Mouse (Mus musculus): ENCODE results near the gene Bcorl1. TPM values are rescaled to one million over a fixed set of nuclear protein-coding genes. Genes with fewer than 3 reads are reported as not detected.

Bcorl1 gene
- polyA plus RNA-seq, 1 experiment: 7.7 TPM

- H3K27me3 ChIP-seq (ENCODE audit: control insufficient read depth, insufficient read depth, low read length): no peaks in the 10 kb centered on the region
- 8% methylated on average over 33 of the region's 36 CpGs for WGBS
- no peaks in the 10 kb centered on the region; the same call in 1 of the 2 replicates for H3K4me1 ChIP-seq (ENCODE audit: control insufficient read depth, insufficient read depth, low read length)
- 0 out of 2 replicates have a peak overlapping the region, but pooled peaks have one; percentile 2 for H3K27ac ChIP-seq (ENCODE audit: insufficient read depth, low read length)
- peak; percentile 82 to 90 for DNase-seq
- H3K4me3 ChIP-seq (replicated peaks; ENCODE audit: insufficient read depth, low read depth, low read length): peak overlapping the region; percentile 66
- TF ChIP-seq POLR2A (IDR thresholded peaks at IDR 0.05; ENCODE audit: borderline replicate concordance, insufficient read depth, low read length): peak; percentile 45; the same call in 1 of the 2 replicates
- peak; percentile 67 for TF ChIP-seq CTCF (IDR thresholded peaks at IDR 0.05; ENCODE audit: borderline replicate concordance, insufficient read depth, low read depth, low read length)
Measured at GRCm38 (mm10) chrX:48409611-48410387, 68.6 kb downstream of the Bcorl1 start.

- H3K27me3 ChIP-seq (ENCODE audit: control insufficient read depth, insufficient read depth, low read length): no peaks in the 10 kb centered on the region
- no peak overlapping the region for H3K27ac ChIP-seq (ENCODE audit: insufficient read depth, low read length)
- TF ChIP-seq CTCF (IDR thresholded peaks at IDR 0.05; ENCODE audit: borderline replicate concordance, insufficient read depth, low read depth, low read length) (no peak), POLR2A (IDR thresholded peaks at IDR 0.05; ENCODE audit: borderline replicate concordance, insufficient read depth, low read length) (no peak)
- peak overlapping the region; percentile 15 for H3K4me3 ChIP-seq (replicated peaks; ENCODE audit: insufficient read depth, low read depth, low read length)
- no peak for DNase-seq
- 8% methylated on average over 7 of the region's 7 CpGs for WGBS
- no peaks in the 10 kb centered on the region; the same call in 1 of the 2 replicates for H3K4me1 ChIP-seq (ENCODE audit: control insufficient read depth, insufficient read depth, low read length)
Measured at GRCm38 (mm10) chrX:48410388-48410776, 69.2 kb downstream of the Bcorl1 start.

- 48% methylated on average over 6 of the region's 6 CpGs for WGBS
- DNase-seq: no peak
- Histone ChIP-seq H3K4me3 (replicated peaks; ENCODE audit: insufficient read depth, low read depth, low read length) (no peak overlapping the region), H3K27ac (ENCODE audit: insufficient read depth, low read length) (no peak overlapping the region), H3K4me1 (ENCODE audit: control insufficient read depth, insufficient read depth, low read length) (no peaks in the 10 kb centered on the region; the same call in 1 of the 2 replicates), H3K27me3 (ENCODE audit: control insufficient read depth, insufficient read depth, low read length) (no peaks in the 10 kb centered on the region)
- no peak for TF ChIP-seq POLR2A (IDR thresholded peaks at IDR 0.05; ENCODE audit: borderline replicate concordance, insufficient read depth, low read length)
- TF ChIP-seq CTCF (IDR thresholded peaks at IDR 0.05; ENCODE audit: borderline replicate concordance, insufficient read depth, low read depth, low read length): no peak
Measured at GRCm38 (mm10) chrX:48412629-48413028, 71.5 kb downstream of the Bcorl1 start.

- no peaks in the 10 kb centered on the region for H3K27me3 ChIP-seq (ENCODE audit: control insufficient read depth, insufficient read depth, low read length)
- WGBS: 81% methylated on average over 5 of the region's 5 CpGs
- H3K27ac ChIP-seq (ENCODE audit: insufficient read depth, low read length): no peak overlapping the region
- no peaks in the 10 kb centered on the region for H3K4me1 ChIP-seq (ENCODE audit: control insufficient read depth, insufficient read depth, low read length)
- H3K4me3 ChIP-seq (replicated peaks; ENCODE audit: insufficient read depth, low read depth, low read length): no peak overlapping the region
- TF ChIP-seq POLR2A (IDR thresholded peaks at IDR 0.05; ENCODE audit: borderline replicate concordance, insufficient read depth, low read length) (no peak), CTCF (IDR thresholded peaks at IDR 0.05; ENCODE audit: borderline replicate concordance, insufficient read depth, low read depth, low read length) (no peak)
- DNase-seq: no peak
Measured at GRCm38 (mm10) chrX:48414291-48414690, 73.1 kb downstream of the Bcorl1 start.

- Histone ChIP-seq H3K4me3 (replicated peaks; ENCODE audit: insufficient read depth, low read depth, low read length) (no peak overlapping the region), H3K4me1 (ENCODE audit: control insufficient read depth, insufficient read depth, low read length) (no peaks in the 10 kb centered on the region), H3K27ac (ENCODE audit: insufficient read depth, low read length) (no peak overlapping the region), H3K27me3 (ENCODE audit: control insufficient read depth, insufficient read depth, low read length) (no peaks in the 10 kb centered on the region)
- TF ChIP-seq CTCF (IDR thresholded peaks at IDR 0.05; ENCODE audit: borderline replicate concordance, insufficient read depth, low read depth, low read length) (no peak), POLR2A (IDR thresholded peaks at IDR 0.05; ENCODE audit: borderline replicate concordance, insufficient read depth, low read length) (no peak)
- WGBS: 78% methylated on average over 2 of the region's 2 CpGs
- no peak for DNase-seq
Measured at GRCm38 (mm10) chrX:48418417-48418816, 77.3 kb downstream of the Bcorl1 start.

- Histone ChIP-seq H3K27me3 (ENCODE audit: control insufficient read depth, insufficient read depth, low read length) (no peaks in the 10 kb centered on the region), H3K4me1 (ENCODE audit: control insufficient read depth, insufficient read depth, low read length) (no peaks in the 10 kb centered on the region), H3K27ac (ENCODE audit: insufficient read depth, low read length) (no peak overlapping the region), H3K4me3 (replicated peaks; ENCODE audit: insufficient read depth, low read depth, low read length) (no peak overlapping the region)
- peak; percentile 47 to 67 for DNase-seq
- peak; percentile 54; the same call in 1 of the 2 replicates for TF ChIP-seq CTCF (IDR thresholded peaks at IDR 0.05; ENCODE audit: borderline replicate concordance, insufficient read depth, low read depth, low read length)
- TF ChIP-seq POLR2A (IDR thresholded peaks at IDR 0.05; ENCODE audit: borderline replicate concordance, insufficient read depth, low read length): no peak
- WGBS: 36% methylated on average over 4 of the region's 4 CpGs
Measured at GRCm38 (mm10) chrX:48422986-48423385, 81.8 kb downstream of the Bcorl1 start.

GRCm38 (mm10) chrX:48423671-48424070 lies 82.5 kb downstream of the Bcorl1 start:
- TF ChIP-seq CTCF (IDR thresholded peaks at IDR 0.05; ENCODE audit: borderline replicate concordance, insufficient read depth, low read depth, low read length) (no peak), POLR2A (IDR thresholded peaks at IDR 0.05; ENCODE audit: borderline replicate concordance, insufficient read depth, low read length) (no peak)
- WGBS: 59% methylated on average over 1 of the region's 1 CpGs
- no peak overlapping the region for H3K27ac ChIP-seq (ENCODE audit: insufficient read depth, low read length)

GRCm38 (mm10) chrX:48424583-48424982 lies 83.4 kb downstream of the Bcorl1 start:
- Histone ChIP-seq H3K27ac (ENCODE audit: insufficient read depth, low read length) (no peak overlapping the region), H3K4me3 (replicated peaks; ENCODE audit: insufficient read depth, low read depth, low read length) (no peak overlapping the region), H3K27me3 (ENCODE audit: control insufficient read depth, insufficient read depth, low read length) (no peaks in the 10 kb centered on the region), H3K4me1 (ENCODE audit: control insufficient read depth, insufficient read depth, low read length) (no peaks in the 10 kb centered on the region)
- TF ChIP-seq CTCF (IDR thresholded peaks at IDR 0.05; ENCODE audit: borderline replicate concordance, insufficient read depth, low read depth, low read length) (no peak), POLR2A (IDR thresholded peaks at IDR 0.05; ENCODE audit: borderline replicate concordance, insufficient read depth, low read length) (no peak)
- no peak for DNase-seq
- 46% methylated on average over 3 of the region's 3 CpGs for WGBS

More at GRCm38 (mm10) chrX:48423671-48424070, 82.5 kb downstream of the Bcorl1 start:
- no peak overlapping the region for H3K4me3 ChIP-seq (replicated peaks; ENCODE audit: insufficient read depth, low read depth, low read length)
- DNase-seq: no peak
- no peaks in the 10 kb centered on the region for H3K4me1 ChIP-seq (ENCODE audit: control insufficient read depth, insufficient read depth, low read length)
- no peaks in the 10 kb centered on the region for H3K27me3 ChIP-seq (ENCODE audit: control insufficient read depth, insufficient read depth, low read length)
